Mouse (Mus musculus) megakaryocyte, embryonic 14.5 days (primary cell): ENCODE data around the gene Tmem135. TPM values are rescaled to one million over a fixed set of nuclear protein-coding genes. Genes with fewer than 3 reads are reported as not detected.
A peak's percentile ranks its signal among the peaks of the same experiment; 100 is the strongest.

Source experiments
- H3K27me3 ChIP-seq: replicated peaks from 2 replicates; pipeline ENCODE3; 2012; ENCODE audit warnings: inconsistent platforms
- H3K36me3 ChIP-seq: replicated peaks from 2 replicates; pipeline ENCODE3; 2012; ENCODE audit warnings: low read length, inconsistent platforms, mixed read lengths
- H3K4me1 ChIP-seq: 2 replicates; pipeline ENCODE4 v1.6.1; 2012; ENCODE audit warnings: inconsistent platforms
- H3K4me3 ChIP-seq: replicated peaks from 2 replicates; pipeline ENCODE3; 2012; ENCODE audit warnings: moderate library complexity, mild to moderate bottlenecking, inconsistent platforms
- H3K9me3 ChIP-seq: 2 replicates; pipeline ENCODE4 v1.6.1; 2012; ENCODE audit warnings: inconsistent platforms
- FLI1 ChIP-seq: IDR thresholded peaks from 2 replicates; pipeline ENCODE4 v1.6.1; 2012; ENCODE audit warnings: low read length, inconsistent platforms, mixed read lengths
- GATA1 ChIP-seq: IDR thresholded peaks from 3 replicates; pipeline ENCODE4 v1.6.1; 2012; ENCODE audit warnings: mixed read lengths, low read length, inconsistent platforms, borderline replicate concordance
- polyA plus RNA-seq: library from polyadenylated mRNA; stranded (reverse); fragments of >175 nt; gene quantifications from 2 replicates; pipeline ENCODE4 v1.2.3, GENCODE M21; 2012; ENCODE audit warnings: low replicate concordance; ENCODE audit not compliant: insufficient read depth

The Tmem135 gene
- polyA plus RNA-seq, 1 experiment = 19.0 TPM

DNA sequence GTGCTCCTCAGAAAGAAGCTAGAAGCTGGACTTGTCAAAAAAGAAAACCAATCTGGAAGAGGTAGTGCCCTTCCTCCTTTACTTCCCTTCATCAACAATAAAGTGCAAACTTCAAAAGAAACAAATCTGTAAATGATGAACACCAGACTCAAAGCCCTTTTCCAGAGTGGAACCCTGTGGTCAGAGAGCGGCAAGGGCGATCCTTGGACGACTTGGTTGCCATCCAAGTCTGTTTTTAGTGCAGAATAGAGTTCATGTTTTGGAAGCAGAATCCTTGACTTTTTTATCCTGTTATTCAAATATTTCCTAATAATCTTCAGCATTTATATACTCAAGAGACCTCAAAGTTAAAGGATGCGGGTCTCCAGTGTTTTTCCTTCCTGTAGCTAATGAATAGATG lies 11.6 kb downstream of the Tmem135 start:
- no peak for TF ChIP-seq GATA1
- TF ChIP-seq FLI1 = no peak
- no peaks in the 10 kb centered on the region for H3K36me3 ChIP-seq
- no peak overlapping the region for H3K4me3 ChIP-seq
- peaks cover 9% of the 10 kb centered on the region for H3K27me3 ChIP-seq
- no peaks in the 10 kb centered on the region for H3K4me1 ChIP-seq
- peaks cover 5% of the 10 kb centered on the region; the same call in 1 of the 2 replicates for H3K9me3 ChIP-seq

DNA sequence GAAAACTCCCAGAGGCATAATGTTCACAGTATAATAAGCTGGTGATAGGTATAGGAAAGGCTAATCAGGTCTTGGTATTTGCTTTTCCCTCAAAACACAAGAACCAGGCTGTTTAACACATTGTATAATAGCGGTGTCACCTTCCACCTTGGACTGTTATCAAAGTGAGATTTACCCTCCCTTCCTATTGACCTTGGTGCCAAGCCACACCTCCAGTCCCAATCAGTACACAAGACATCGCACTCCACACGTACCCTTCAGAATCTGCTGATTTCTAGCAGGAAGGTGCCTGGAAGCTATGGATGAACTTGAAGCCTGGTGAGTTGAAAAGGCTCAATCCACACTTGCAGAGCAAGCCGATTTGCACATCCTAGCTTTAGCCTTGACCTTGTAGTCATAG lies 12.2 kb downstream of the Tmem135 start:
- H3K27me3 ChIP-seq = peaks cover 8% of the 10 kb centered on the region
- TF ChIP-seq FLI1 = no peak
- TF ChIP-seq GATA1 = no peak
- no peaks in the 10 kb centered on the region for H3K4me1 ChIP-seq
- no peaks in the 10 kb centered on the region for H3K36me3 ChIP-seq
- H3K4me3 ChIP-seq = no peak overlapping the region
- peaks cover 5% of the 10 kb centered on the region; the same call in 1 of the 2 replicates for H3K9me3 ChIP-seq

DNA sequence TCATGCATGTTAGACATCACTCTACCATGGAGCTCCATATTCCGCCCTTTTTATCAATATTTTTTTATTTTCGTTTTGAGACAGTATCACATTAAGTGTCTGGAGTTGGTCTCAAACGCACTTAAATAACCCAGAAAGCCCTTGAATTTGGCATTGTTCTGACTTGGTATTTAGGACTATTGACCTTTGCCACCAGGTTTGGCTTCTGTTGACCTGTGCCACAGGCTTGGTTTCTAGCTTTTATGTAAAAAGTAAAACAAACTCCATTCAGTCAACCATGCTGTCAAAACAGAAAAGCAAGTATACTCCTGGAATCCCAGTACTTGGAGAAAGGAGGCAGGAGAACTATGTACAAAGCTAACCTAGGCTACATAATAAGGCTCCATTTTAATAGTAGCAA lies 12.7 kb downstream of the Tmem135 start:
- H3K27me3 ChIP-seq = peaks cover 5% of the 10 kb centered on the region
- H3K4me1 ChIP-seq = no peaks in the 10 kb centered on the region
- no peaks in the 10 kb centered on the region for H3K36me3 ChIP-seq
- no peak overlapping the region for H3K4me3 ChIP-seq
- peaks cover 5% of the 10 kb centered on the region; the same call in 1 of the 2 replicates for H3K9me3 ChIP-seq
- TF ChIP-seq FLI1 (no peak), GATA1 (no peak)

DNA sequence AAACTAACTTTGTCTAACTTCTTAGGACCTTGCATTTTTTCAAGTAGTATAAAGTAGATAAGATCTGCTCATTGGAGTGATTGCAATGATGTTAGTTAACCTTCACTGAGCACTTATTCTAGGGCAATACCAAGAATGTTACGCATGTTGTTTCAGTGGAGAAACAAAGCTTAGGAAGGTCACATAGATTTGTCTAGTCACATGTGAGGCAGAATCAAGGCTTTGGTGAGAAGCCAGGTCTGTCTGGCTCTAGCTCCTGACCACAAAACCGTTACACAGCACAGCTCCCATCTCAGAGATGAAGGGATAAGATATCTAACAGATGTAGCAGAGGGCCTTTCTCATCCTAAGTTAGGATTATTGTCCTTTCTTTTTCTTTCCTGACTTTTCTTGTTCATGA lies 13.4 kb downstream of the Tmem135 start:
- Histone ChIP-seq H3K4me1 (no peaks in the 10 kb centered on the region), H3K36me3 (no peaks in the 10 kb centered on the region), H3K9me3 (peaks cover 5% of the 10 kb centered on the region; the same call in 1 of the 2 replicates), H3K27me3 (peaks cover 4% of the 10 kb centered on the region), H3K4me3 (no peak overlapping the region)
- TF ChIP-seq FLI1 = no peak
- TF ChIP-seq GATA1 = no peak

DNA sequence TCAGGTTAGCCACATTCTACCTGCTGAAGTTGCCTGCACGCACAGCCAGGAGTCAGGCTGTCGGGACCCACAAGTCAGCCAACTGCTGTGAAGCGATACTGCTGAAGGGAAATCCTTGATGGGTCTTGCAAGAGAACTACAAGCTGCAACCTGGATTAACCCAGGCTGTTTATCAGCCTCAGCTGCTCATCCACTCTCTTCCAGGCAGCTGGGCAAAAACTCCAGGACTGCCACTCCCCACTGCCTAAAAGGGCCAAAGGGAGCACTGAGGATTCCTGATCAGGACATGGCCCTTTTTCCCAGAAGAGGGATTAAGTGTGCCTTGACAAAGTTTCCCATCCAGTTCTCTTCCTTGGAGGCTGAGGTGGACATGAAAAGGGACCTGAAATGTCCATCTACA lies 15.0 kb downstream of the Tmem135 start:
- Histone ChIP-seq H3K4me1 (no peaks in the 10 kb centered on the region), H3K9me3 (no peaks in the 10 kb centered on the region), H3K36me3 (no peaks in the 10 kb centered on the region), H3K4me3 (no peak overlapping the region), H3K27me3 (peaks cover 7% of the 10 kb centered on the region)
- no peak for TF ChIP-seq GATA1
- TF ChIP-seq FLI1 = no peak

DNA sequence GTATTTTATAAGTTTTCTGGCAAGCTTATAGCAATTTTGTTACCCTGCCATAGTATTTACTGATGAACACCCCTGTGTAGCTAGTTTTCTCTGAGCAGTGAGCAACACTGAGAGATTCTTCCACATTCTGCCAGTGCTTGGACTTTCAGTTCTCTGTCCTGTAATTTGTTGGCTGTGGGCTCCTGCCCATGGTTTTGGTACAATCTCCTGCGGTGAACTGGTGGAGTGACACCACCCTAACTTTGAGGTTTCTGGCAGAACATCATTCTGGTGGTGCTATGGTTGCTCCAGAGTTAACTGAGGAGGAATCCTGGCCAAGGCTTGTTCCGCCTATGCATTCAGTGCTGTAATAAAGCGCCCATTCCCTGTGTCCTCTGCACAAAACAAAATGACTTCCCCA lies 21.1 kb downstream of the Tmem135 start:
- Histone ChIP-seq H3K4me1 (no peaks in the 10 kb centered on the region), H3K4me3 (no peak overlapping the region), H3K27me3 (peaks cover 6% of the 10 kb centered on the region), H3K36me3 (no peaks in the 10 kb centered on the region), H3K9me3 (no peaks in the 10 kb centered on the region)
- no peak for TF ChIP-seq FLI1
- TF ChIP-seq GATA1 = no peak

DNA sequence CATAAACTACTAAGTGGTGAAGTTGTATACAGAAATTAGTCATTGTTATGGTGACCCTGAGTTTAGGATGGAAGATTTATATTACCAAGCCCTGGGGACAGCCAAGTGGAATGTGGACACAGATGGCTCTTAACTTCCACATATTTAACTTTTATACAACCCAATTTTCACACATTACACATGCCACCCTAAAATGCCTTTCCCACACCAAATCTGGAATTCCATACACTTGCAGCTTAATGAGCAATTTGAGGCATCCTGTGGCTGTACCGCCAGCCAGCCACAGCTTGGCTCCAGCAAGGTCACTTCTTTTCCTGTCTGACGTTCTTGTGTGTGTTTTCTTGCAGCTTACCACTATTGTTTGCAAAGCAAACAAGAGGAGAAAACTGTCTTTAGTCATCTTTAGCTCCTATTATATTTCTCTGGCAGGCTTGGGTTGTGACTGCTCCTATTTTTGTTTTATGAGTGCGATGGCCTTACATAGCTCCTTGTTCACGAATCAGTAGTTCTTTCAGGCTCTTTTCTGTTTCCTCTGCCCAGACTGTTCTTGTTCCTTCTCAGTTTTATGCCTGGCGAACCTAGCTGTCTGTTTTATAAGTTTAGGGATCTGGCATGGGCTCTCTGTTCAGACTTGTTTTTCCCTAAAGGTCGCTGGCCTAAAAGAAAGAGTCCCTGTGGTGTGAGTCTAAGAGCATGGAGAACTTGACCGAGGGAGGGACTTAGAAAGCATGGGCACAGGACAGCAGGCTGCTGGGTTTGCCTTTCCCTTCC lies 22.9 kb downstream of the Tmem135 start:
- H3K27me3 ChIP-seq = peaks cover 4% of the 10 kb centered on the region
- no peak overlapping the region for H3K4me3 ChIP-seq
- H3K9me3 ChIP-seq = no peaks in the 10 kb centered on the region
- H3K36me3 ChIP-seq = no peaks in the 10 kb centered on the region
- no peak for TF ChIP-seq GATA1
- TF ChIP-seq FLI1 = no peak
- no peaks in the 10 kb centered on the region for H3K4me1 ChIP-seq

DNA sequence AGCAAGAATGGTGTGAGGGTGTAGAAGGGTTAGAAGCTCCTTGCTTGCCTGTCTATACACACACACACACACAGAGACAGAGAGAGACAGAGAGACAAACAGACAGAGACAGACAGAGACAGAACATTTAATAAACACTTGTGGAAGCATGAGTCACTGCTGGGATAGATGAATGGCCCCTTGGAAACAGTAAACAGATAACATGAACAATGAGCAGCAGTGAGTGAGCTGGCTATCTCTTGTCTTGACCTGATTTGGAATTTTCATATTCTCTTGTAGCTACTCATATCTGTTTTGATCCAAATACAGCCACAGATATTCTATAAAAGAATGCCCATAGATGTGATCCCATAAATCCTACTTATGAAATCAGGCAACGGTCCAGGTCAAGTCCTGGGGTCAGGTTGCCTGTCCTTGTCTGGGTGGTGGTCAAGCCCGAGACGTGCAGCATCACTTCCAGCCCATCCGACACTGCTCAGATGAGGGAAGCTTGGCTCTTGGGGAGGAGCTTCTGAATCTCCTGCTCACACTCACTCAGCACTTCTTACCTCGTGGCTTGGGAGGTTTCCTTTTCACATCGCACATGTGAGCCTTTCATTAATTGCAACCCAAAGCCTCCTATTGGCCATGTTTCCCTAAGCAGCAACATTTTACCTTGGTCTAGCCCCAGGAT lies 32.3 kb downstream of the Tmem135 start:
- Histone ChIP-seq H3K9me3 (no peaks in the 10 kb centered on the region), H3K4me1 (peaks cover 33% of the 10 kb centered on the region), H3K27me3 (no peaks in the 10 kb centered on the region), H3K36me3 (no peaks in the 10 kb centered on the region), H3K4me3 (peak overlapping the region; percentile 72)
- TF ChIP-seq FLI1 (no peak), GATA1 (no peak)

DNA sequence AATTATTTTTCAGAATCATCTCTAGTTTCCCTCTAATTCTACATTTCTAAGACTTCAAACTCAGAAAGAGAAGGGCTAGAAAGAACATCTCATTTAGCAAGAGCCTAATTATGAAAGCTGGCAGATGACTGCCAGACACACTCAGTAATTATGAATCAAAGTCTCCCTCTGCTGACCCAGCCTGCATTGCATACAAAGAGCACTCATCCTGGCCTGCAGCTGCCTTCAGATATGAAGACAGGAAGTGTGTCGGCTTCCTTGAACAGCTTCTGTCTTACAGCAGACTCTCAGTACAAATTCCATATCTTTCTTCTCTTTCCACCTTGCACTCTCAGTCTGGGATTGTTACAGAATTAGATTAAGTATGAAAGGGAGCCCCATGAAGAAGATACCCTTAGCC lies 33.1 kb downstream of the Tmem135 start:
- TF ChIP-seq GATA1 = no peak
- no peak for TF ChIP-seq FLI1
- Histone ChIP-seq H3K4me1 (peaks cover 36% of the 10 kb centered on the region), H3K9me3 (0 out of 2 replicates have a peak, but pooled peaks cover under 1% of the 10 kb centered on the region), H3K36me3 (no peaks in the 10 kb centered on the region), H3K27me3 (no peaks in the 10 kb centered on the region), H3K4me3 (no peak overlapping the region)

DNA sequence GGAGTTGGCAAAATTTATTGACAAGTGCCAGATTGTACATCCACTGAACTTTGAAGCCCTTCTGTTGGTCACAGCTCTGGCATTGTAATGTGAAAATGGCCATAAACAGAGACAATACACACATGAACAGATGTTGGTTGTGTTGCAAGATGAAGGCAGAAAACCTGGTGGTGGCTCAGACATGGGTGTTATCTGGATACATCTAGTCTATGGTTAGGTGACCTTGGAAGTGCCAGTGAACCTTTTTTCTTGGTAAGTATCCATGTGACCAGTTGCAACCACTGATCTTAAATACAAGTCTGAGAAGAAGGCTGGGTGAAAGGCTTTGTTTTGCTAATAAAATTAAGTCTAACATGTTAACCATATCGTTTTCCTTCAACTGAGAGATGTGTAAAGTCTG lies 33.9 kb downstream of the Tmem135 start:
- Histone ChIP-seq H3K9me3 (peaks cover 4% of the 10 kb centered on the region; the same call in 1 of the 2 replicates), H3K36me3 (no peaks in the 10 kb centered on the region), H3K4me3 (no peak overlapping the region), H3K4me1 (peaks cover 36% of the 10 kb centered on the region), H3K27me3 (no peaks in the 10 kb centered on the region)
- TF ChIP-seq FLI1 = no peak
- no peak for TF ChIP-seq GATA1

DNA sequence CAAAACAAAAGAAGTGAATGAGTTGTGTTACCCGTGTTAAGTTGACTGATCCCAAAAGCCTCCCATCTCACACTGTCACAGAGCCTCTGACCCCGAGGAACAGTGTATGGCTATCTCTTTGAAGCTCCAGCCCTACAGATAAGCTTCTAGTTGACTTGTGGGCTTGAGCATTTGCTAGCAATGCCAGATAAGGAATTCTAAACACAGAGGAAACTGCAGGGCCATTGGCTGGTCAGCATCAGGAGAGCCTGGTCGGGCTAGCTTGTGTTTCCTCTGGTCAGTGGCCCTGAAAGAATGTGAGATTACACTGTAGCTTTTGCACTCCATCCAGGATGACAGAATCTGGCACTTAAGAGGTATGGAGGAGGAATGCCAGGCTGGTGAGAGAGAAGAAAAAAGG lies 36.4 kb downstream of the Tmem135 start:
- no peaks in the 10 kb centered on the region for H3K36me3 ChIP-seq
- peaks cover 4% of the 10 kb centered on the region; the same call in 1 of the 2 replicates for H3K9me3 ChIP-seq
- H3K27me3 ChIP-seq = no peaks in the 10 kb centered on the region
- no peak for TF ChIP-seq GATA1
- TF ChIP-seq FLI1 = no peak
- peaks cover 36% of the 10 kb centered on the region for H3K4me1 ChIP-seq
- peak overlapping the region; percentile 59 for H3K4me3 ChIP-seq
